Mouse (Mus musculus) thymus, postnatal 10 days (tissue): ENCODE measurements around the gene Ces2c.
"Not testable (repeated sequence)": the region's sequence is repeated elsewhere in the genome, so short reads cannot be mapped to it uniquely, and the experiment has no call there.

Source experiments
- DNase-seq, 2 experiments: peaks; one replicate each; pipeline ENCODE4 v3.0.0; 2021; ENCODE audit warnings: low spot score in 2 of 2

The Ces2c gene

GRCm38 (mm10) chr8:104846831-104847230 lies at the start of gene Ces2c:
Gene Ces2c (plus strand): TSS chr8:104847068.
- no peak for DNase-seq

DNA sequence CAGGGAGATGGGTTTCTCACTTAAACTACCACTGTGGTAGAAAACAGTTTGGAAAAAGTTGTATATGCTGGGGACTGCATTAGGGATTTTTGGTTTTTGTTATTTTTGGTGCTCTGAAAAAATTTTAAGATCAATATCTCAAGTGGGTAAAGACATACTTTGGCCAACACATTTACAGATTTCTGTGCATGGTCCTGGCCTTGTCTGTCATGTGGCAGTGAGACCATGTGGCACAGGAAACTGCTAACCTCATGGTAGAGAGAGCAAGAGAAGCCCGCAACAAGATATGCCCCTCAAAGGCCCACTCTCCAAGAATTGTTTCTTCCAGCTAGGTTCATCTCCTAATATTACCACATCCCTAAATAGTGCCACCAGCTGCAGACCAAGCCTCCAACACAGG lies 47.5 kb upstream of the Ces2c start:
- no peak for DNase-seq

GRCm38 (mm10) chr8:104806127-104806526 lies 40.7 kb upstream of the Ces2c start:
- no peak for DNase-seq

DNA sequence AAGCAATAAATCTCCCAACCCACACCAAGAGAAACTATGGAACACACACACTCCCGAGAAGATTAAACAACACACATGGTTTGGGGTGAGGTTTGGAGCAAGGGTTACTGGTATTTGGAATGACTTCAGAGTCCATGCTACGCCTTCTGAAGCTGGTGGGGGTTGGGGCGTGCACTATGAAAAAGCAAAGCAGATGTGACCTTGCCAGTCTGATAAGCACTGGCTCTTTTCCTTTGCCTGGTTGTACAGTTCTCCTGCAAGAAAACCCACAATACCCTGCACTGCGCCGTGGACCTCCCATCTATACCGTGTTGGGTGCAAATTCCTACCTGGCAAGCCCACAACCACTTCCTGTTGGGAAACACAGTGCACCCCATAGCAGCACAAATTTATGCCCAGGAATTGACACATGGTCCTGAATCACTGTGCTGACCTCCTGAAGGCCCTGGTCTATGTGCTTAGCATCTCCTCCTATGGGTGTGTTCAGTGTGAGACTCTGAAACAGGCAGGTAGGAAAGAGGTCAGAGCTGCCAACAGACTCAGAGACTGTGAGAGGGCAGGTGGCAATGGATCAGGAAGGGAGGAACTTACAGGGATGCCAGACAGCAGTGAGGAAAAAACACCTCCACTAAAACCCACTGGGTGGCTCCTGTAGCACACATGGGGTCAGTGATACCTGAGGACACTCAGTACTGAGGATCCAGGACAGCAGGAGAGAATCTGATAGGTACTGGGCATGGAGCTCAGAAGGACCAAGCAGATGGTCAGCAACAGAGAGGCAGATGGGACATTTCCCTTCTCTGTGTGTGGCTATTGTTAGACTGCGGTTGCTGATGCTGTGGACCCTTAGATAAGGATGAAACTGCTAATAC lies 38.1 kb upstream of the Ces2c start:
- DNase-seq = no peak

DNA sequence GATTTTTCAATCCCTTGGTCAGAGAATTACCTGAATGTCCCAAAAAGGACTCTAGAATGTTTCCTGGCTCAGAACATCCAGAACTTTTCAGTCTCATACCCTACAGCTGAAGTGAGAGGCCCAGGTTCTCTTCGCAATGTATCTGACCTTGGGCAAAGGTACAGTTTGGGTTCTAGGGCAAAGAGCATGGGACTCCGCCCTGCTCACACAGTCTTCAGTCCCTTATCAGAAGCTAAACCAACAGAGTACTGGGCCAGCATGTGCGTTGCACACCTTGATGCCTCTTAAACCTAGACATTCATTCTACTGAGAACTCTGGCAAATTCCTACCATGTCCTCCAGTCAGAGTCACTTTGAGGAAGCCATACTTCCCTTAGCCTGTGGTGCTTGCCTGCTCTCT lies 37.4 kb upstream of the Ces2c start:
- no peak for DNase-seq

DNA sequence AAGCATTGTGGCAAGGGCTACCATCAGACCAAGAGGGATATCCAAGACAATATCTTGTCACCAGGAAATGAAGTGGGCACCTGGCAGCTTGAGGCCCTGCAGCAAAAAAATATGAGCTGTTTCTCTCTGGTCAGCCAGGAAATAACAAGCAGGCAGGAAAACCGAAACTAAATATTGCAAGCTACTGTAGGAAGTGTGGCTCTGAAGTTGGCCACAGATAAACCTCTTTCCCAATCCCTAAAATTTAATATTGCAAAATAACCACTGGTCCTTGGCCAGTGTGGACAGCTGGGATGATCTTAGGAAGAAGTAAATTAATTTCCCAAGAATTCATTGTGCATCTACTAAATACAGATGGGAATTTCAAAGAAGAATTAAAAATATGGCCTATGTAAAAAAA lies 20.0 kb upstream of the Ces2c start:
- no peak for DNase-seq

DNA sequence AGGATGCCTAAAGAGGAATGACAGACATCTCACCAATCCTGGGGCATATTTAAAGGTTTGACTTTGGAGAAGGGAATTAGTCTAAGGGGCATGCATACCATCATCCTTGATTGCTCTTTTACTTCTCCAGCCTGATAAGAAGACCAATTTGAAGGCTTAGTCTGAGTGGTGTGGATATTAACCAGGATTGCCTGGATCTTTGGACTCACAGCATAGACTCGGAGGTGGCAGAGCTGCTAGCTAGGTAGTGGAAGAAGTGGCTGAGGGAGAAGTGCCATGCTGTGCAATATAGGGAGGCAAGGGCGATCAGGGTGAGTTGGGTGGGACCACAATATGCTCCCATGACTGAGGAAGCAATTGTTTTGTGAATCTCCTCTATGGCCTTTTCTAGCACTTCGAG lies 18.6 kb upstream of the Ces2c start:
- DNase-seq = no peak

DNA sequence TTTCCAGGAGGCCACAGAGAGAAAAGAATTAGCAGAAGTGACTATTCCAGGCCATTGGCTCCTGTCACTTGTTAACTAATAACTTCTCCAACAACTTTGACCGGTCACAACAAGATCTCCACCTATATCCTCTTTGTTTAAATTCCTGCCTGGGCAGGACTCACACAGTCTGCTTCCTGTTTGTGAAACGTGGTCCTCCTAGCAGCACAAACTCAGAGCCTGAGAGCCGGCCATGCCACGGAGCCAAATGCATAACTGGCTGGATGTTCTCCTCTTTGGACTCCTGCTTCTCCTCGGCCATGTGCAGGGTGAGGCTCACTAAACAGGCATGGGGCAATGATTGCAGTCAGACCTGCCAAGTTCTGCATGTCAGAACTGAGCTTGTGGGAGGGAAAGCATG lies 15.4 kb upstream of the Ces2c start, which contains the start of gene Ces2b:
Gene Ces2b (plus strand): TSS at position 133 of the 400 bp plus-strand sequence.
- DNase-seq = no peak

- no peak for DNase-seq
Measured at GRCm38 (mm10) chr8:104841360-104842078, 5.3 kb upstream of the Ces2c start.

GRCm38 (mm10) chr8:104847741-104848462 lies 1.0 kb downstream of the Ces2c start:
- DNase-seq = no peak

- DNase-seq = not testable (repeated sequence)
Measured at GRCm38 (mm10) chr8:104866844-104867531, 20.1 kb downstream of the Ces2c start.

DNA sequence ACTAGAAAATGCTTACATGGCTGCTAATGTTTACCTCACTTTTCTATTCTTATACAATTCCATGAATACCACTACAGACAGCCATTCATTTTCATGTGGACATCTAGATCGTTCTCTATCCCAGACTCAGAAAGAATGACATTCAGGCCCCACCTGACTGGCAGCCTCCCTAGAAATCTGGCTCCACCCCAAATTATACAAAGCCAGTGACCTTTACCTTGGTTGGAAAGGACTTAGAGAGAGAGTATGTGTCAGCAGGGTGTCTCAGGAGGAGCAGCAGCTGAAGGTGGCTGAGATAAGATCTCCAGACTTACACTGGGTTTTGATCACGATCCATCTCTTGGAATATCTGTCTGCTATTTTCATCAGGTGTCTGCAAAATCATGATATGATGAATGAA lies 22.0 kb downstream of the Ces2c start:
- not testable (repeated sequence) for DNase-seq

DNA sequence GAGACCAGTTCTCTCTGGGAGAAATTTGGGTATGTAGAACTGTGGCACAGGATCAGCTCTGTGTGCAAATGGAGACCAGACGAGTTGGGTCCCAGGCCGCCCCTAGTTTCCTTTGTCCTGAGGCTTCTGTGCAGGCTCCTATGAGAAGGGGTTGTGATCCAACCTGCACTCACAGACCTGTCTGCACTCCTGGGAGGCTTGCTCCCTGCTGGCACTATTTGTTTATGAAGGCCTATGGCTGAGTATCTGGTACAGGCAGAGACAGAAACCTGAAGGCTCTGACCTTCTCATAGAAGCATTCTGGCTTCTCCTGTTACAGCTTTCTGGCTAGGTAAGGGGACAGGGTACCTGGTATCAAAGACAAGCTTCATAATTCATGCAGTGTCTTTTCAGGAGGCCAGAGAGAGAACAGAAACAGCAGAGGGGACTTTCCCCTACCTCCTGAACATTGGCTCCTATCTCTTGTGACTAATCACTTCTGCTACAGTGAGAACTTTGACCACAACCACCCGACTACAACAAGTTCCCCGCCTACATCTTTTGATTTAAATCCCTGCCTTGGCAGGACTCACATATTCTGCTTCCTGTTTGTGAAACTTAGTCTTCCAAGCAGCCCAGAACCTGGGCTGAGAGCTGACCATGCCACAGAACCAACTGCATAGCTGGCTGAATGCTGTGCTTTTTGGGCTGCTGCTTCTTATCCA lies 39.5 kb downstream of the Ces2c start:
- not testable (repeated sequence) for DNase-seq

DNA sequence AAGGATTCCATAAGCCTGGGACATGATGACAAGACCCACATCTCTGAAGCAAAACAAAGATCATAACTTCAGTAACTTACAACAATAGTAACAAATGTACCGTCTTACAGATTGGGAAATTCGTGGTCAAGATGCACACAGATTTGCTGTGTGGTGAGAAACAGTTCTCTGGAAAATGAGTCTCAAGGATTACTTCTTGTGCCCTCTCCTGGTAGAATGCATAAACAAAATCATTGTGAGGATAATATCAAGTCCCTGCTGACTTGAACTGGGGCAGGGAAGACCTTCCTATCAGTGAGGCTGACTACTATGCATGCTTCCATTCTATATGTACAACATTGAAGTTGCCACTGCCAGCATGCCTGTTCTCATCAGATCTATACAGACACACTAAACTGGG lies 54.9 kb downstream of the Ces2c start:
- DNase-seq = no peak
